Mouse (Mus musculus) telencephalon, adult 2 months (tissue): ENCODE measurements around the gene Clec16a.

Experiments used
- DNase-seq: peaks from one replicate; pipeline ENCODE4 v3.0.0-alpha.2; 2011; ENCODE audit warnings: low read depth, low spot score

Clec16a gene

GRCm38 (mm10) chr16:10785371-10786231 lies 240.5 kb downstream of the Clec16a start, which contains the start of gene Socs1:
TSS of gene Socs1 (minus strand) at chr16:10785536.
- DNase-seq, result peak; percentile 81

- peak; percentile 72 for DNase-seq
Measured at GRCm38 (mm10) chr16:10786288-10786687, 241.1 kb downstream of the Clec16a start.

- no peak for DNase-seq
Measured at GRCm38 (mm10) chr16:10786782-10787547, 241.8 kb downstream of the Clec16a start.

GRCm38 (mm10) chr16:10787548-10788058 lies 242.5 kb downstream of the Clec16a start:
- DNase-seq, result no peak

- DNase-seq, result no peak
Measured at GRCm38 (mm10) chr16:10788271-10788670, 243.1 kb downstream of the Clec16a start, which contains the start of gene Tnp2. TSS of gene Tnp2 (minus strand) at chr16:10788660.

GRCm38 (mm10) chr16:10788866-10789265 lies 243.7 kb downstream of the Clec16a start:
- no peak for DNase-seq

GRCm38 (mm10) chr16:10790702-10791101 lies 245.6 kb downstream of the Clec16a start, which contains the start of gene Prm3:
TSS of gene Prm3 (minus strand) at chr16:10790914.
- DNase-seq, result no peak
